Mouse (Mus musculus) erythroblast, embryonic 14.5 days (primary cell): ENCODE measurements around the gene 4933400A11Rik. TPM values are rescaled to one million over a fixed set of nuclear protein-coding genes. Genes with fewer than 3 reads are reported as not detected.

Experiments used
- H3K27me3 ChIP-seq: 2 replicates; pipeline ENCODE4 v1.6.1; 2012; ENCODE audit warnings: inconsistent platforms; ENCODE audit not compliant: control insufficient read depth
- H3K36me3 ChIP-seq: 2 replicates; pipeline ENCODE4 v1.6.1; 2012; ENCODE audit warnings: mild to moderate bottlenecking, inconsistent platforms; ENCODE audit not compliant: control insufficient read depth
- H3K4me1 ChIP-seq: 2 replicates; pipeline ENCODE4 v1.6.1; 2012; ENCODE audit warnings: inconsistent platforms; ENCODE audit not compliant: control insufficient read depth
- H3K4me3 ChIP-seq: replicated peaks from 2 replicates; pipeline ENCODE3; 2012; ENCODE audit warnings: moderate library complexity, mild to moderate bottlenecking, inconsistent platforms
- H3K9me3 ChIP-seq: 2 replicates; pipeline ENCODE4 v1.6.1; 2012; ENCODE audit warnings: low read length, inconsistent platforms, mixed read lengths; ENCODE audit not compliant: control insufficient read depth
- GATA1 ChIP-seq: IDR thresholded peaks from 2 replicates; pipeline ENCODE4 v1.6.1; 2012; ENCODE audit warnings: low read length, inconsistent platforms, mixed read lengths
- TAL1 ChIP-seq: IDR thresholded peaks from 3 replicates; pipeline ENCODE4 v1.6.1; 2012; ENCODE audit warnings: low read length, inconsistent platforms, mixed read lengths
- polyA plus RNA-seq: library from polyadenylated mRNA; stranded (reverse); fragments of >175 nt; gene quantifications from 2 replicates; pipeline ENCODE4 v1.2.3, GENCODE M21; 2012

The 4933400A11Rik gene
- polyA plus RNA-seq, 1 experiment: not detected

- no peak overlapping the region for H3K4me3 ChIP-seq
- no peaks in the 10 kb centered on the region for H3K4me1 ChIP-seq
- TF ChIP-seq TAL1: no peak
- TF ChIP-seq GATA1: no peak
- H3K27me3 ChIP-seq: no peaks in the 10 kb centered on the region
- H3K36me3 ChIP-seq: no peaks in the 10 kb centered on the region
- no peaks in the 10 kb centered on the region for H3K9me3 ChIP-seq
Measured at GRCm38 (mm10) chrX:169798987-169799680, 19.7 kb upstream of the 4933400A11Rik start.

- H3K4me3 ChIP-seq: no peak overlapping the region
- no peaks in the 10 kb centered on the region for H3K27me3 ChIP-seq
- no peaks in the 10 kb centered on the region for H3K4me1 ChIP-seq
- no peaks in the 10 kb centered on the region for H3K9me3 ChIP-seq
- no peaks in the 10 kb centered on the region for H3K36me3 ChIP-seq
- TF ChIP-seq TAL1: no peak
- no peak for TF ChIP-seq GATA1
Measured at GRCm38 (mm10) chrX:169797148-169797547, 17.7 kb upstream of the 4933400A11Rik start.

- Histone ChIP-seq H3K9me3 (no peaks in the 10 kb centered on the region), H3K4me1 (no peaks in the 10 kb centered on the region), H3K27me3 (no peaks in the 10 kb centered on the region), H3K36me3 (no peaks in the 10 kb centered on the region), H3K4me3 (no peak overlapping the region)
- no peak for TF ChIP-seq TAL1
- no peak for TF ChIP-seq GATA1
Measured at GRCm38 (mm10) chrX:169794831-169795311, 15.4 kb upstream of the 4933400A11Rik start.

GRCm38 (mm10) chrX:169794421-169794820 is 15.0 kb upstream of the 4933400A11Rik start:
- no peaks in the 10 kb centered on the region for H3K4me1 ChIP-seq
- H3K27me3 ChIP-seq: no peaks in the 10 kb centered on the region
- TF ChIP-seq TAL1 (no peak), GATA1 (no peak)
- H3K36me3 ChIP-seq: no peaks in the 10 kb centered on the region
- H3K9me3 ChIP-seq: no peaks in the 10 kb centered on the region
- no peak overlapping the region for H3K4me3 ChIP-seq

- H3K4me1 ChIP-seq: no peaks in the 10 kb centered on the region
- no peak for TF ChIP-seq TAL1
- no peak for TF ChIP-seq GATA1
- H3K9me3 ChIP-seq: no peaks in the 10 kb centered on the region
- no peaks in the 10 kb centered on the region for H3K27me3 ChIP-seq
- H3K36me3 ChIP-seq: no peaks in the 10 kb centered on the region
- H3K4me3 ChIP-seq: no peak overlapping the region
Measured at GRCm38 (mm10) chrX:169792879-169793278, 13.4 kb upstream of the 4933400A11Rik start.

- Histone ChIP-seq H3K27me3 (no peaks in the 10 kb centered on the region), H3K4me1 (no peaks in the 10 kb centered on the region)
- TF ChIP-seq GATA1 (no peak), TAL1 (no peak)
Measured at GRCm38 (mm10) chrX:169789702-169790101, 10.3 kb upstream of the 4933400A11Rik start.

GRCm38 (mm10) chrX:169758001-169758400 is 21.4 kb downstream of the 4933400A11Rik start:
- H3K36me3 ChIP-seq: no peaks in the 10 kb centered on the region
- no peak overlapping the region for H3K4me3 ChIP-seq
- TF ChIP-seq GATA1 (no peak), TAL1 (no peak)
- H3K27me3 ChIP-seq: no peaks in the 10 kb centered on the region
- no peaks in the 10 kb centered on the region for H3K4me1 ChIP-seq
- H3K9me3 ChIP-seq: no peaks in the 10 kb centered on the region

More at GRCm38 (mm10) chrX:169789702-169790101, 10.3 kb upstream of the 4933400A11Rik start:
- Histone ChIP-seq H3K9me3 (no peaks in the 10 kb centered on the region), H3K4me3 (no peak overlapping the region), H3K36me3 (no peaks in the 10 kb centered on the region)

GRCm38 (mm10) chrX:169735387-169735969 is 44.0 kb downstream of the 4933400A11Rik start:
- Histone ChIP-seq H3K36me3 (no peaks in the 10 kb centered on the region), H3K9me3 (no peaks in the 10 kb centered on the region), H3K4me3 (no peak overlapping the region), H3K4me1 (no peaks in the 10 kb centered on the region), H3K27me3 (no peaks in the 10 kb centered on the region)
- TF ChIP-seq TAL1 (no peak), GATA1 (no peak)

Other genes with a start within 250 kb of the 4933400A11Rik start
- gene Mid1, start 94.4 kb downstream of the 4933400A11Rik start, polyA plus RNA-seq: 2.8 and 3.6 TPM in 2 replicates
- gene Gm21887, start 230.0 kb upstream of the 4933400A11Rik start, polyA plus RNA-seq: 277 and 279 TPM in 2 replicates